Mouse (Mus musculus) hematopoietic stem cell, adult 5-6 weeks (primary cell): ENCODE measurements around the gene Cfap161. TPM values are rescaled to one million over a fixed set of nuclear protein-coding genes. Genes with fewer than 3 reads are reported as not detected.

Experiments
- ATAC-seq, 2 experiments: fragments of 125-278 bp in 1 of 2; replicated peaks in 1 of 2; 2 replicates each; pipeline ENCODE4 v1.8.0; 2016 to 2017; ENCODE audit warnings: inconsistent platforms in 2 of 2, mild to moderate bottlenecking in 2 of 2, moderate number of reproducible peaks in 2 of 2, low read depth in 1 of 2, moderate TSS enrichment in 1 of 2; ENCODE audit not compliant: low FRiP score in 2 of 2, poor library complexity in 2 of 2, severe bottlenecking in 2 of 2, insufficient read depth in 1 of 2, low TSS enrichment in 1 of 2
- total RNA-seq: library from RNA; stranded (forward); fragments of 172-1452, 232-1000 nt; gene quantifications from 2 replicates; pipeline ENCODE4 v1.2.3, GENCODE M21; 2017

Cfap161 gene
- total RNA-seq, 1 experiment from 2014 or later, result not detected

- ATAC-seq, result no peak
Observed at GRCm38 (mm10) chr7:83732781-83733180, 61.9 kb downstream of the Cfap161 start.

GRCm38 (mm10) chr7:83731961-83732666, 62.6 kb downstream of the Cfap161 start:
- no peak for ATAC-seq

DNA sequence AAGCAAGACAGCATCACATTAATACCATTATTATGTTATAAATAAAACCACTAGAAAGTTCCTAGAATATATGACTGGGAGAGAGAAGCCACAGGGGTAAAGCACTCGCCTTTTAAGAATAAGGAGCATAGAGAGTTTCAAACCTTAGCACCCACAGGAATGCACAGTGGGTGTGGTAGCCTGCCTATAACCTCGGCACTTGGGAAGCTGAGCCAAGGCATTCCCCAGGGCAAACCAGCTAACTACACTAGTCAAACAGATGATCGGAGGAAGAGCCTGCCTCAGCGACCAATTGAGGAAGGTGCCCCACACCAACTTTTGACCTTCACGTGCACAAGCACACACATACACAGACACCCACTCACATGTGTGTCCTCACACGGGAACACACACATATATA, 63.4 kb downstream of the Cfap161 start:
- no peak for ATAC-seq

DNA sequence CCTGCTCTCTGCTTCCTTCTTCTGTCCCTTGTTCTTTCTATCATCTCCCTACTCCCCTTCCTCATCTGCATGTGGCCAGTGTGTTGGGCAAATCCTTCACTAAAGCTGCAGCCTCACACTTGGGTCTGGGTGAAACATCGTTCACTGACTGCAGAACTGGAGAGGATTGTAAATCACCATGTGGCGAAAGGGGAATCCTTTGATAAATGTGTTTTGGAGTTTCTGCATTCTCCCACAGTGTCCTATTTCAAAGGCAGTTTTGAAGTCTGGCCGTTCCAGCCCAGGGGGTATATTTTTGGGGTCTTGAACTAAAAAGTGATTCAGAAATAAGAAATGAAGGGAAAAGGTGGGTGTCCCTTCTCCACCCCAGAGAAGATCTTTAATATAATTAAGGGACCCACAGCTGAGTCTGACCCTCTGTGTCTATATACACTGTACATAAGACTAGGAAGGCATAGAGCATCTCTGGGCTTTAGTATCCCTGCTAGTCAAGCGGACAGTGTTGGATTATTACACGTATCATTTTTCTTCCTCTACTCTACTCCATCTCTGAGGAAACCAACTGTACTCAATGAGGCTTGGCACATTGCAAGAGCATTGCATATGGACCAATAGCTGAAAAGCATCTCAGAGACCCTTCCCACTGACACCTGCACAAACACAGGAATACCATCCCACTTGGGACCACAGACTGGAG, 67.6 kb downstream of the Cfap161 start:
- no peak for ATAC-seq

DNA sequence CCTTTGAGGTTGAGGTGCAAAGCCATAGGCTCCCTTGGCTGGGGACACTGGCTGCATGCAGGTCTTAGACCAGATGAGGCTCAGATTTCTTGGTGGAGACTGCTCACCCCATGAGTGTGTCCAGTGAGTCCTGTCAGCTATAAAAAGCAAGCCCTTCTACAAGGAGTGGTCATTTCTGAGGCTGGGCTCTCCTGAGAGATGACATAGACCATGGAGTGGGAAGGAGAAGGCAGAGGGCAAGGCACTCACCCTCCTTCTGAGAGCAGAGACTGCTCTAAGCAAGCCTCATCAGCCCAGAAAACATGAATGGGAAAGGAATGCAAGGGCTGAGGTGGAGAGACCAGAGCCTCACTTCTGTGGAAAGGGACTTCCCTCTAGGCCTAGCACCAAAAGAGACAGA, 68.9 kb downstream of the Cfap161 start:
- no peak for ATAC-seq

- ATAC-seq, result no peak
Observed at GRCm38 (mm10) chr7:83724541-83724940, 70.1 kb downstream of the Cfap161 start.

Other genes starting within 250 kb of the Cfap161 start
- 0.06 and 0.45 TPM in 2 replicates for gene Tmc3, start 210.0 kb downstream of the Cfap161 start, total RNA-seq
- gene Stard5, start 162.9 kb downstream of the Cfap161 start, total RNA-seq, result 12.4 and 18.1 TPM in 2 replicates
- 93.8 and 124 TPM in 2 replicates for gene Il16, start 49.2 kb downstream of the Cfap161 start, total RNA-seq
- 5.8 and 7.5 TPM in 2 replicates for gene Tlnrd1, start 89.4 kb upstream of the Cfap161 start, total RNA-seq
- gene Mesd, start 89.6 kb upstream of the Cfap161 start, total RNA-seq, result 51.6 and 63.2 TPM in 2 replicates